Mouse (Mus musculus): ENCODE results near the gene Klf3. TPM values are rescaled to one million over a fixed set of nuclear protein-coding genes. Genes with fewer than 3 reads are reported as not detected.

Klf3 gene
- polyA plus RNA-seq (2015; fragmentation: Nextera tagmentation; extraction: Ambion mirVana): 81.6 and 112 TPM in 2 replicates

DNA sequence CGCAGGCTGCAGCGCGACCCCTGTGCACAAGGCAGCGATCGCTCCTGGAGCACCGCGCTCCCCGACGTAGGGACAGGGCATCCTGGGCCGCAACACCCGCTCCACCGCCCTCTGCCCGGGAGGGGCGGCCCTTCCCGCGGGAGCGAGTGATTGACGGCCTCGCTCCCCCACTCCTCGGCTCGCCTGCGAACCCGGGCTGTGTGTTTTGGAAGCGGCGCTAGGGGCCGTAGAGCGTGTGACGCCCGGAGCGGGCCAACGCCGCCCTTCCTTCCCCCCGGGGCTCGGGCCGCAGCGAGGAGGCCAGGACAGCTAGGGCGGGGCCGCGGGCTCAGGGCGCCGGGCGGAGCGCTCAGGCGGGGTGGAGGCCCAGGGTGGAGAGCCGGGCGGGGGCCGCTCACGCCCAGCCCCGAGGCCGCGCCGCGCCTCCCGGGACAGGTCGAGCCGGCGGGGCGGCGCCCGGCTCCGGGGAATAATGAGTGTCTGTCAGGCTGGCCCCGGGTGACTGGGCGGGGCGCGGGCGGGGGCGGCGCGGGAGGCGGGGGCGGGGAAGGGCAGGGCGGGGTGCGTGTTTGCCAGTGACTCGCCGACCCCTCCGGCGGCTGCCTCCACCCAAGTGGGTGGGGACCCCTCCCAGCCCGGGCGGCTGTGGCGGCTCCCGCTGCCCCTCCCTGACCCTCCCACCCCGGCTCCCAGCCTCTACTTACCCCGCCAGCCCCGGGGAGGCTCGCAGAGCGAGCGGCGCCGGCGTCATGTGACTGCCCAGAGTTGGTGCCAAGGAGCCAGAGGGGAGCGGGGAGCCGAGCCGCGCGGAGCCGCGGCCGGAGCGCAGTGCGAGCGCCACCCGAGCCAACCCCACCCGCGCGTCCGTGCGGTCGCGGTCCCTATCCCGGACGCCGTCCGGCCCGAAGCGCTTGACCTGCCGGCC, at the start of gene Klf3:
TSS of gene Klf3 (plus strand) at position 594 of the 925 bp plus-strand sequence.
- DNase-seq (ENCODE audit: low spot score): peak; percentile 85

GRCm38 (mm10) chr5:64762295-64762694, 40.9 kb upstream of the Klf3 start:
- DNase-seq (ENCODE audit: low spot score): peak; percentile 23

DNA sequence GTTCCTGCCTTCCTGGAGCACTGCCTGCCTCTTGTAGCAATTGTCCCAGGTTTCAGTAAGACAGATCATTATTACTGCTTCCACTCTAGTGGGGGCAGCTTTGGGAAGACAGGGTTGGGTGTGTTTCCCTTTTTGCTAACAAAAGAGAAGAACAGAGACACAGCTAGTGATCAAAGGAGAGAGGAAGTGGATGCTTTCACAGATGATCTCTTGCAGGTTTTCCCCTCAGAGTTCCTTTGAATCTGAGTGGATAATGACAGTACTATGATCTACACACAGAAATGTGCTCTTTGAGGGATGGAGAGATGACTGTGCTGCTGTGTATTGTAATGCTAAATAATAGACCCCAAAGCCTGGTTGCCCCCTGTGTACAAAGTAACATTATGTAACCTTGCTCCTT, 38.7 kb upstream of the Klf3 start:
- DNase-seq (ENCODE audit: low spot score): peak; percentile 46

- no peak for DNase-seq (ENCODE audit: low spot score)
Observed at GRCm38 (mm10) chr5:64765765-64766164, 37.4 kb upstream of the Klf3 start.

DNA sequence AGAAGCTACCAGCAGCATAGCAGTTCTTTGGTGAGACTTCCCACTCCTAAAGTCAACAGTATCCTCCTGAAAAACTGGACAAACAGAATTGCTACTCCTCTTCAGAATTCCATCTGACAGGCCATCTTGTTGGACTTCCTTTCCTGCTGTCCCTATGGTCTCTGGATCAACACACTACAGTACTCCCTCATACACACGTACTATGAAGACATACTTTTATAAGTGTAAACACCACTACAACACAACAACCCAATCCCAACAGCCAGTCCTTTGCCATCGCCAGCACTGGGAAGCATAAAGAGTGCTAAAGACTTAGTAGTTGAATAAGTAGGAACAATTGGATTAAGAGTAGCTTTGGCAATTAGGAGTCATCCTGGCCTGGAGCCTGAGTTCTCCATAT, 36.6 kb upstream of the Klf3 start:
- DNase-seq (ENCODE audit: low spot score): no peak

GRCm38 (mm10) chr5:64771619-64772018, 31.6 kb upstream of the Klf3 start:
- no peak for DNase-seq (ENCODE audit: low spot score)

GRCm38 (mm10) chr5:64778211-64778610, 25.0 kb upstream of the Klf3 start:
- no peak for DNase-seq (ENCODE audit: low spot score)

- no peak for DNase-seq (ENCODE audit: low spot score)
Observed at GRCm38 (mm10) chr5:64779285-64779684, 23.9 kb upstream of the Klf3 start.

- DNase-seq (ENCODE audit: low spot score): peak; percentile 71
Observed at GRCm38 (mm10) chr5:64780778-64781177, 22.4 kb upstream of the Klf3 start.

DNA sequence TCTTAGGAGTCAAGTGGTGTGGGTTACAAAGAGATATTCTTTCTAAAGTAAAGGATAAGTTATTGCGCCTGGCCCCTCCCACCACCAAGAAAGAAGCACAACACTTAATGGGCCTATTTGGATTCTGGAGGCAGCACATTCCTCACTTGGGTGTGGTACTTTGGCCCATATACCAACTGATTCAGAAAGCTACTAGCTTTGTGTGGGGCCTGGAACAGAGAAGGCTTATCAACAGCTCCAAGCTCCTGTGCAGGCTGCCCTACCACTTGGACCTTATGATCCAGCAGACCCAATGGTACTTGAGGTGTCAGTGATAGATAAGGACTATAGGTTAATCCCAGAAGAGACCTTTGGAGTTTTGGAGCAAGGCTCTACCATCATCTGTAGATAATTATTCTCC, 15.0 kb upstream of the Klf3 start:
- DNase-seq (ENCODE audit: low spot score): no peak

GRCm38 (mm10) chr5:64798209-64798608, 5.0 kb upstream of the Klf3 start:
- no peak for DNase-seq (ENCODE audit: low spot score)

- DNase-seq (ENCODE audit: low spot score): no peak
Observed at GRCm38 (mm10) chr5:64801545-64801944, 1.6 kb upstream of the Klf3 start.

- no peak for DNase-seq (ENCODE audit: low spot score)
Observed at GRCm38 (mm10) chr5:64802143-64802542, 1.0 kb upstream of the Klf3 start.

GRCm38 (mm10) chr5:64803720-64804462, 703 bp downstream of the Klf3 start:
- peak; percentile 76 for DNase-seq (ENCODE audit: low spot score)

DNA sequence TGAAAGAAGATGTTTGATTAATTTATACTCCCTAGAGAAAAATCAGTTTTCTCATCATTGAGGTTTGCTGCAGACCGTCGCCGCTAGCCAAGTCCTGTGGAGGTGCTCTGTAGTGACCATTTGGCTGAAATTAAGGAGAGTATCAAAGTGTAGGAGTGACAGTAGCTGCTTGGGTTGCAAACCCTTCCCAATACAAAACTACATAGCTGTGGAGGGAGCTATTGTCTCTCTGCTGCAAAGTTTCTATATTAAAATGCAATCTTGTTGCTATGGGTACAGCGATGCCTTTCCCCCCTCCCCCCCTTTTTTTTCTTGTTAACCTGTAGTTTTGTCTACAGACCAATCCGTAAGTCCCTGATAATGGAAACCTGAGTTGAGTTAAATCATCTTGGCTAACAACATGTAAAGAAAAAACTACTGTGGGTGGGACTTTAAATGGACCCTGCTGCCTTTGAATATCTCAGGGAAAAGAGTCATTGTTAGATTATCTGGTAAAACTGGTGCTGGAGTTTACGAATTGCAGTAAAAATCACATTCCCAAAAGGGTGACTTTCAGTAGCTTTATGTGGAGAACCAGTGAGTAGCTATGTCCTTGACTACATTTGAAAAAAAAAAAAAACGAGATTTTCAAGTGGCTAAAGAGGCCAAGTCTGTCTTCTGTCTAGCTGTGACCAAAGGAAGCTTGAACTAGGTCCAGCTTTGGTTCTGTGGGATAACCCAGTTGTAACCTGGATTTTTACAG, 2.1 kb downstream of the Klf3 start:
- DNase-seq (ENCODE audit: low spot score): peak; percentile 62

- DNase-seq (ENCODE audit: low spot score): peak; percentile 81
Observed at GRCm38 (mm10) chr5:64805873-64806505, 2.8 kb downstream of the Klf3 start.

- no peak for DNase-seq (ENCODE audit: low spot score)
Observed at GRCm38 (mm10) chr5:64806600-64806999, 3.4 kb downstream of the Klf3 start.

DNA sequence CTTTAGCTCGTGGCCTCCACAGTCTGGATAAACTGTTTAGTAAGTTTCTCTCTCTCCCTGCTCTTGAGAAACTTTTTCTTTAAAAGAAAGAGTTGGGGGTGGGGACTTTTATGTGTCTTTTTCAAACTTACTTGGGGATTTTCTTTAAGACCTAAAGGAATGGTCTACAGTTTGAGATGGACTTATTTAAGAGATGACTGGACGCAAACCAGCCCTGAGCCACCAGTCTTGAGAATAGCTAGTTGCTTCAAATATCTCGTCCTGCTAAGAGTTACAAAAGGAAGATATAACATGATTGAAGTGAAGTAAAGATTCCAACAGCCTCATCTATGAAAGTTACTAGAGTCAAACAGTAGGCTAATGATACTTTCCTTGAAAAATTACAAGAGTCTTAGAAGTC, 4.0 kb downstream of the Klf3 start:
- no peak for DNase-seq (ENCODE audit: low spot score)

DNA sequence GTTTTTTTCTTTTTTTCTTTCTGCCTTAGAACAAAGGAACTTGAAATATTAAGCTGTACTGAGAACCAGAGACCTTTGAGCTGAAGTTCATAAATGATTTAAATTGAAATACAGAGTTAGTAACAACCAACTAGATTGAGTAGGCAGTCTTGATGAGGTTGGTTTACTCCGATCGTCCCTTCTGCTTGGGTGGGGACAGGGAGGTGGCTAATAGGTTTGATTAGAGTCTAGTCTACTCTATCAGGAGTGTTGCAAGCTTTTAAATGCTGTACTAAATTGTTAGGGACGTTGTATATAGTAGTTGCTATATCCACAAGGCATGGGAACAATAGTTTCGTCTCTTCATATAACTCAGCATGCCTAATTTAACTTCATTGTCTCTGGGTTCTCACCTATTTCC, 4.4 kb downstream of the Klf3 start:
- no peak for DNase-seq (ENCODE audit: low spot score)

- DNase-seq (ENCODE audit: low spot score): peak; percentile 33
Observed at GRCm38 (mm10) chr5:64808106-64809010, 5.2 kb downstream of the Klf3 start.

Measured in thymus, postnatal 0 days (tissue).